Mouse (Mus musculus) heart, adult 2 months (tissue): ENCODE measurements at regions not wholly inside any gene's neighbourhood (a gene's known extent, or its start where the extent isn't known, plus 50 kb on each side); places are given as distances from the start of the nearest gene placed in this dataset.

ENCODE experiments used
- CTCF ChIP-seq: fragments of 200-600 bp; IDR thresholded peaks from 2 replicates; pipeline ENCODE4 v1.8.1; 2022; ENCODE audit warnings: antibody characterized with exemption, mild to moderate bottlenecking, moderate library complexity
- EP300 ChIP-seq: fragments of 200-500 bp; IDR thresholded peaks from 2 replicates; pipeline ENCODE4 v1.6.1; 2011; ENCODE audit warnings: low read depth, low read length, control low read depth; ENCODE audit not compliant: insufficient read depth
- POLR2A ChIP-seq: fragments of 200-500 bp; IDR thresholded peaks from 2 replicates; pipeline ENCODE4 v1.6.1; 2011; ENCODE audit warnings: mild to moderate bottlenecking, low read depth, low read length, control low read depth; ENCODE audit not compliant: insufficient read depth

GRCm38 (mm10) chr14:76812155-76812875, 224.3 kb upstream of the Ccdc122 start:
- TF ChIP-seq POLR2A (no peak), EP300 (no peak), CTCF (no peak)
